Mouse (Mus musculus) thymus, adult 2 months (tissue): ENCODE measurements around the gene Mrpl21. TPM values are rescaled to one million over a fixed set of nuclear protein-coding genes. Genes with fewer than 3 reads are reported as not detected.

Experiments
- DNase-seq: peaks from one replicate; pipeline ENCODE4 v3.0.0; 2021
- H3K27ac ChIP-seq: fragments of 200-500 bp; 2 replicates; pipeline ENCODE4 v1.5.1; 2012; ENCODE audit warnings: low read length, control low read depth; ENCODE audit not compliant: control insufficient read depth, insufficient read depth
- H3K27me3 ChIP-seq: fragments of 200-500 bp; 2 replicates; pipeline ENCODE4 v1.6.1; 2012; ENCODE audit warnings: mild to moderate bottlenecking, low read length, moderate library complexity, mixed read lengths; ENCODE audit not compliant: control insufficient read depth, insufficient read depth
- H3K36me3 ChIP-seq: fragments of 200-500 bp; 2 replicates; pipeline ENCODE4 v1.6.1; 2012; ENCODE audit warnings: mild to moderate bottlenecking, low read length, moderate library complexity; ENCODE audit not compliant: control insufficient read depth, insufficient read depth
- H3K4me1 ChIP-seq: fragments of 200-500 bp; replicated peaks from 2 replicates; pipeline ENCODE4 v1.6.1; 2012; ENCODE audit warnings: low read length; ENCODE audit not compliant: control insufficient read depth, insufficient read depth
- H3K4me3 ChIP-seq: fragments of 200-500 bp; 2 replicates; pipeline ENCODE4 v1.5.1; 2012; ENCODE audit warnings: mild to moderate bottlenecking, low read length, control low read depth, moderate library complexity; ENCODE audit not compliant: control insufficient read depth, insufficient read depth
- CTCF ChIP-seq: fragments of 200-500 bp; IDR thresholded peaks from 2 replicates; pipeline ENCODE4 v1.5.1; 2012; ENCODE audit warnings: mild to moderate bottlenecking, control low read depth, low read length, moderate library complexity, borderline replicate concordance; ENCODE audit not compliant: control insufficient read depth, poor library complexity, insufficient read depth; ENCODE audit errors: extremely low read depth
- POLR2A ChIP-seq: fragments of 200-500 bp; IDR thresholded peaks from 2 replicates; pipeline ENCODE4 v1.6.1; 2012; ENCODE audit warnings: mild to moderate bottlenecking, low read length, control low read depth, moderate library complexity; ENCODE audit not compliant: control insufficient read depth, poor library complexity, insufficient read depth; ENCODE audit errors: extremely low read depth
- WGBS: fragments of 180-500 bp; shearing (Covaris S2); methylation state at CpG from one replicate; pipeline ENCODE4 v1.1.7; 2018; 5-methylcytosine and 5-hydroxymethylcytosine counted together
- polyA plus RNA-seq: library from polyadenylated mRNA; depleted of rRNA; stranded (reverse); fragments of >200 nt; gene quantifications from 2 replicates; pipeline ENCODE4 v1.2.3, GENCODE M21; 2012

Gene Mrpl21
- polyA plus RNA-seq, 1 experiment, result 57.8 TPM

- WGBS, result 97% methylated on average over 9 of the region's 9 CpGs
- H3K27ac ChIP-seq, result no peak overlapping the region
- H3K36me3 ChIP-seq, result peaks cover 32% of the 10 kb centered on the region
- H3K4me3 ChIP-seq, result no peak overlapping the region
- H3K4me1 ChIP-seq, result no peaks in the 10 kb centered on the region
- H3K27me3 ChIP-seq, result no peaks in the 10 kb centered on the region
- DNase-seq, result no peak
- TF ChIP-seq POLR2A, result no peak
Measured at GRCm38 (mm10) chr19:3265180-3265579, 17.5 kb upstream of the Mrpl21 start.

- Histone ChIP-seq H3K27ac (no peak overlapping the region), H3K36me3 (peaks cover 34% of the 10 kb centered on the region), H3K4me3 (no peak overlapping the region), H3K4me1 (no peaks in the 10 kb centered on the region), H3K27me3 (no peaks in the 10 kb centered on the region)
- TF ChIP-seq CTCF (no peak), POLR2A (no peak)
- 93% methylated on average over 5 of the region's 5 CpGs for WGBS
- no peak for DNase-seq
Measured at GRCm38 (mm10) chr19:3266136-3266535, 16.6 kb upstream of the Mrpl21 start.

- Histone ChIP-seq H3K4me3 (no peak overlapping the region), H3K27me3 (no peaks in the 10 kb centered on the region), H3K27ac (no peak overlapping the region), H3K4me1 (no peaks in the 10 kb centered on the region), H3K36me3 (peaks cover 37% of the 10 kb centered on the region)
- no peak for DNase-seq
- 98% methylated on average over 4 of the region's 4 CpGs for WGBS
- no peak for TF ChIP-seq CTCF
- TF ChIP-seq POLR2A, result no peak
Measured at GRCm38 (mm10) chr19:3266676-3267075, 16.0 kb upstream of the Mrpl21 start.

GRCm38 (mm10) chr19:3267340-3267739, 15.4 kb upstream of the Mrpl21 start:
- TF ChIP-seq POLR2A (no peak), CTCF (no peak)
- peaks cover 43% of the 10 kb centered on the region for H3K36me3 ChIP-seq
- DNase-seq, result no peak

GRCm38 (mm10) chr19:3268218-3268980, 14.3 kb upstream of the Mrpl21 start:
- peaks cover 48% of the 10 kb centered on the region for H3K36me3 ChIP-seq
- 96% methylated on average over 17 of the region's 17 CpGs for WGBS

More at GRCm38 (mm10) chr19:3267340-3267739, 15.4 kb upstream of the Mrpl21 start:
- 95% methylated on average over 4 of the region's 4 CpGs for WGBS
- H3K27me3 ChIP-seq, result no peaks in the 10 kb centered on the region
- no peak overlapping the region for H3K4me3 ChIP-seq
- no peak overlapping the region for H3K27ac ChIP-seq
- H3K4me1 ChIP-seq, result no peaks in the 10 kb centered on the region

GRCm38 (mm10) chr19:3269279-3269678, 13.4 kb upstream of the Mrpl21 start:
- no peaks in the 10 kb centered on the region for H3K27me3 ChIP-seq
- TF ChIP-seq POLR2A, result no peak
- peaks cover 56% of the 10 kb centered on the region for H3K36me3 ChIP-seq
- WGBS, result 94% methylated on average over 9 of the region's 9 CpGs
- H3K4me1 ChIP-seq, result no peaks in the 10 kb centered on the region
- H3K27ac ChIP-seq, result no peak overlapping the region
- DNase-seq, result no peak
- no peak overlapping the region for H3K4me3 ChIP-seq

More at GRCm38 (mm10) chr19:3268218-3268980, 14.3 kb upstream of the Mrpl21 start:
- DNase-seq, result no peak
- Histone ChIP-seq H3K4me3 (no peak overlapping the region), H3K4me1 (no peaks in the 10 kb centered on the region), H3K27me3 (no peaks in the 10 kb centered on the region), H3K27ac (no peak overlapping the region)
- no peak for TF ChIP-seq POLR2A

GRCm38 (mm10) chr19:3269803-3270202, 12.9 kb upstream of the Mrpl21 start:
- TF ChIP-seq POLR2A (no peak), CTCF (no peak)
- H3K27me3 ChIP-seq, result no peaks in the 10 kb centered on the region
- H3K4me3 ChIP-seq, result no peak overlapping the region
- 98% methylated on average over 6 of the region's 6 CpGs for WGBS
- H3K36me3 ChIP-seq, result peaks cover 51% of the 10 kb centered on the region
- H3K27ac ChIP-seq, result no peak overlapping the region
- H3K4me1 ChIP-seq, result no peaks in the 10 kb centered on the region
- no peak for DNase-seq
